Mouse (Mus musculus): ENCODE results near the gene Ucp2.

Gene Ucp2

GRCm38 (mm10) chr7:100550338-100551007 is 57.3 kb downstream of the Ucp2 start:
- in situ Hi-C loops (cut with MboI, MseI), result no loop called here
